Mouse (Mus musculus) midbrain, embryonic 16.5 days (tissue): ENCODE measurements around the gene Pigg. TPM values are rescaled to one million over a fixed set of nuclear protein-coding genes. Genes with fewer than 3 reads are reported as not detected.
A peak's percentile ranks its signal among the peaks of the same experiment; 100 is the strongest.
"Not testable (repeated sequence)": the region's sequence is repeated elsewhere in the genome, so short reads cannot be mapped to it uniquely, and the experiment has no call there.

ENCODE experiments used
- ATAC-seq: fragments of 200-750 bp; cut with Nextera tagmentation; 2 replicates; pipeline ENCODE4 v1.8.0; 2017; ENCODE audit warnings: moderate TSS enrichment
- H3K27ac ChIP-seq: fragments of 300-500 bp; sonication (generic); 2 replicates; pipeline ENCODE4 v1.5.1; 2014; ENCODE audit warnings: mild to moderate bottlenecking, low read length, mixed read lengths
- H3K27me3 ChIP-seq: fragments of 300-500 bp; sonication (generic); 2 replicates; pipeline ENCODE4 v1.6.1; 2014; ENCODE audit warnings: low read depth, low read length, mixed read lengths; ENCODE audit not compliant: control insufficient read depth, insufficient read depth
- H3K36me3 ChIP-seq: fragments of 300-500 bp; sonication (generic); 2 replicates; pipeline ENCODE4 v1.6.1; 2014; ENCODE audit warnings: mild to moderate bottlenecking, low read length, moderate library complexity, mixed read lengths; ENCODE audit not compliant: control insufficient read depth, insufficient read depth
- H3K4me1 ChIP-seq: fragments of 300-500 bp; sonication (generic); 2 replicates; pipeline ENCODE4 v1.6.1; 2014; ENCODE audit warnings: mild to moderate bottlenecking, low read length, mixed read lengths; ENCODE audit not compliant: control insufficient read depth, insufficient read depth
- H3K4me2 ChIP-seq: fragments of 300-500 bp; sonication (generic); 2 replicates; pipeline ENCODE4 v1.6.1; 2014; ENCODE audit warnings: mild to moderate bottlenecking, low read length, mixed read lengths
- H3K4me3 ChIP-seq: fragments of 300-500 bp; sonication (generic); 2 replicates; pipeline ENCODE4 v1.5.1; 2014; ENCODE audit warnings: low read depth, mild to moderate bottlenecking, low read length, moderate library complexity, mixed read lengths
- H3K9ac ChIP-seq: fragments of 300-500 bp; sonication (generic); 2 replicates; pipeline ENCODE4 v1.6.1; 2014; ENCODE audit warnings: low read depth, low read length, mixed read lengths
- H3K9me3 ChIP-seq: fragments of 300-500 bp; sonication (generic); replicated peaks from 2 replicates; pipeline ENCODE4 v1.6.1; 2014; ENCODE audit warnings: mild to moderate bottlenecking, low read length, mixed read lengths; ENCODE audit not compliant: control insufficient read depth, poor library complexity, severe bottlenecking
- WGBS: fragments of 180-500 bp; shearing (Covaris S2); extraction: QIAGEN DNeasy Blood & Tissue Kit; methylation state at CpG from one replicate; pipeline ENCODE4 v1.1.7; 2014; 5-methylcytosine and 5-hydroxymethylcytosine counted together
- polyA plus RNA-seq: library from polyadenylated mRNA; unstranded; fragments of >200 nt; fragmentation: Nextera tagmentation; extraction: Ambion mirVana; gene quantifications from 2 replicates; pipeline ENCODE4 v1.2.1, GENCODE M21; 2015

Pigg gene
- 5.5 and 6.6 TPM in 2 replicates for polyA plus RNA-seq

- H3K9ac ChIP-seq, result peak within 1 kb of the TSS; percentile 86
- H3K9me3 ChIP-seq, result no peaks in the 10 kb centered on the region
- peak within 1 kb of the TSS; percentile 88 for H3K27ac ChIP-seq
- H3K4me3 ChIP-seq, result peak within 1 kb of the TSS; percentile 78
- under 1% methylated on average over 57 of the region's 57 CpGs for WGBS
- peak within 1 kb of the TSS; percentile 86 for H3K4me2 ChIP-seq
- no peaks in the 10 kb centered on the region for H3K27me3 ChIP-seq
- ATAC-seq, result peak; percentile 98
- no peaks in the 10 kb centered on the region for H3K36me3 ChIP-seq
- peaks cover 8% of the 10 kb centered on the region for H3K4me1 ChIP-seq
Measured at GRCm38 (mm10) chr5:108312224-108313064, at the start of gene Pigg. TSS of gene Pigg (plus strand) at chr5:108312609.

- H3K4me3 ChIP-seq, result no peak overlapping the region
- peaks cover under 1% of the 10 kb centered on the region for H3K4me1 ChIP-seq
- no peak overlapping the region for H3K9ac ChIP-seq
- no peak overlapping the region for H3K4me2 ChIP-seq
- H3K27me3 ChIP-seq, result no peaks in the 10 kb centered on the region
- H3K9me3 ChIP-seq, result no peaks in the 10 kb centered on the region
- 0 out of 2 replicates have a peak, but pooled peaks have one; percentile 25 for ATAC-seq
- H3K27ac ChIP-seq, result no peak overlapping the region
- WGBS, result 48% methylated on average over 4 of the region's 4 CpGs
- no peaks in the 10 kb centered on the region for H3K36me3 ChIP-seq
Measured at GRCm38 (mm10) chr5:108262722-108263121, 49.7 kb upstream of the Pigg start.

GRCm38 (mm10) chr5:108263785-108264184 is 48.6 kb upstream of the Pigg start:
- not testable (repeated sequence) for H3K36me3 ChIP-seq, ATAC-seq, H3K9me3 ChIP-seq, H3K4me1 ChIP-seq, H3K9ac ChIP-seq, H3K27ac ChIP-seq, H3K4me2 ChIP-seq, H3K4me3 ChIP-seq, H3K27me3 ChIP-seq
- WGBS, result 71% methylated on average over 1 of the region's 1 CpGs

GRCm38 (mm10) chr5:108266990-108267389 is 45.4 kb upstream of the Pigg start:
- Histone ChIP-seq H3K4me3 (no peak overlapping the region), H3K27ac (no peak overlapping the region), H3K9me3 (no peaks in the 10 kb centered on the region), H3K4me2 (no peak overlapping the region), H3K36me3 (no peaks in the 10 kb centered on the region), H3K9ac (no peak overlapping the region), H3K4me1 (peaks cover 25% of the 10 kb centered on the region), H3K27me3 (no peaks in the 10 kb centered on the region)
- no peak for ATAC-seq

- H3K4me1 ChIP-seq, result peaks cover 35% of the 10 kb centered on the region
- H3K9me3 ChIP-seq, result no peaks in the 10 kb centered on the region
- peak; percentile 99 for ATAC-seq
- 2% methylated on average over 51 of the region's 55 CpGs for WGBS
- H3K27me3 ChIP-seq, result no peaks in the 10 kb centered on the region
- H3K4me2 ChIP-seq, result peak within 1 kb of the TSS; percentile 83
- peak within 1 kb of the TSS; percentile 94 for H3K9ac ChIP-seq
- H3K36me3 ChIP-seq, result no peaks in the 10 kb centered on the region
- peak within 1 kb of the TSS; percentile 87 for H3K4me3 ChIP-seq
- H3K27ac ChIP-seq, result peak within 1 kb of the TSS; percentile 92
Measured at GRCm38 (mm10) chr5:108268127-108269062, 44.0 kb upstream of the Pigg start, which contains the start of gene Dr1. TSS of gene Dr1 (plus strand) at chr5:108268897.

- Histone ChIP-seq H3K4me2 (peak overlapping the region; percentile 83), H3K4me3 (peak overlapping the region; percentile 87), H3K4me1 (peaks cover 40% of the 10 kb centered on the region), H3K27ac (peak overlapping the region; percentile 92), H3K36me3 (no peaks in the 10 kb centered on the region), H3K9ac (peak overlapping the region; percentile 94), H3K9me3 (no peaks in the 10 kb centered on the region), H3K27me3 (no peaks in the 10 kb centered on the region)
- WGBS, result 0% methylated on average over 44 of the region's 44 CpGs
- ATAC-seq, result peak; percentile 80
Measured at GRCm38 (mm10) chr5:108269063-108269810, 43.2 kb upstream of the Pigg start.

GRCm38 (mm10) chr5:108269811-108270151 is 42.6 kb upstream of the Pigg start:
- WGBS, result 21% methylated on average over 7 of the region's 7 CpGs
- no peaks in the 10 kb centered on the region for H3K27me3 ChIP-seq
- no peaks in the 10 kb centered on the region for H3K36me3 ChIP-seq
- H3K9me3 ChIP-seq, result no peaks in the 10 kb centered on the region
- H3K4me1 ChIP-seq, result peaks cover 43% of the 10 kb centered on the region
- peak overlapping the region; percentile 83 for H3K4me2 ChIP-seq
- peak overlapping the region; percentile 87 for H3K4me3 ChIP-seq
- peak overlapping the region; percentile 94 for H3K9ac ChIP-seq
- ATAC-seq, result no peak
- H3K27ac ChIP-seq, result no peak overlapping the region

- no peaks in the 10 kb centered on the region for H3K36me3 ChIP-seq
- 53% methylated on average over 9 of the region's 9 CpGs for WGBS
- no peaks in the 10 kb centered on the region for H3K9me3 ChIP-seq
- no peaks in the 10 kb centered on the region for H3K27me3 ChIP-seq
- H3K4me1 ChIP-seq, result peaks cover 43% of the 10 kb centered on the region
- no peak overlapping the region for H3K27ac ChIP-seq
- no peak for ATAC-seq
- peak overlapping the region; percentile 87 for H3K4me3 ChIP-seq
- H3K9ac ChIP-seq, result peak overlapping the region; percentile 94; the same call in 1 of the 2 replicates
- H3K4me2 ChIP-seq, result peak overlapping the region; percentile 83
Measured at GRCm38 (mm10) chr5:108270415-108270814, 42.0 kb upstream of the Pigg start.
